Mouse (Mus musculus): Measurements from ENCODE around the gene Hnf1a.

DNA sequence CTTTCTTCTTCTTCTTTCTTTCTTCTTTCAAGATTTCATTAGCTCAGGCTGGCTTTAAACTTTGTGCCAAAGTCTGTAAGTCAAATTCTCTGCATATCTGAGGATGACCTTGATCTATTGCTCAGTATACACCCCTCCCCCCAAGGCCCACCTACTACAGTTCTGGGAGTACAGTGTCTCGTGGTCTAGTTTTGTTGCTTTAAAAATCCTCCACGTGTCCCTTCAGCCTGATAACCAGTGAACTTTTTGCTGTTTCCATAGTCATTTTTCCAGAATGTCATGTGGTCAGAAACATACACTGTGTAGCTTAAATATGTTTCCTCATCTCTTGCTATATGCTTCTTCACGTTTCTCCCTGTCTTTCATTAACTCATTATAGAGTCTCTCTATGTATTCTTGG is 39.1 kb upstream of the Hnf1a start:
- TF ChIP-seq CTCF (IDR thresholded peaks at IDR 0.05; ENCODE audit: borderline replicate concordance, control insufficient read depth, extremely low read depth, insufficient read depth, low read length, poor library complexity) (no peak), POLR2A (IDR thresholded peaks at IDR 0.05; ENCODE audit: control insufficient read depth, extremely low read depth, insufficient read depth, low read length, poor library complexity) (no peak)
